Mouse (Mus musculus) left cerebral cortex, postnatal 36 days (tissue): ENCODE data around the gene Rasgrf2. TPM values are rescaled to one million over a fixed set of nuclear protein-coding genes. Genes with fewer than 3 reads are reported as not detected.
"Not testable (repeated sequence)": the region's sequence is repeated elsewhere in the genome, so short reads cannot be mapped to it uniquely, and the experiment has no call there.

Source experiments
- DNase-seq, 2 experiments: peaks; one replicate each; pipeline ENCODE4 v3.0.0; 2021 to 2022; ENCODE audit warnings: low spot score in 2 of 2, mixed read lengths in 1 of 2
- intact Hi-C: fragments of 180-260 bp; cut with DNase I; formaldehyde crosslinking; loops from one replicate; pipeline ENCODE4 v1.15.1; 2025
- total RNA-seq, 2 experiments: library from RNA; stranded (reverse); gene quantifications; 2 replicates each; pipeline ENCODE4 v1.2.3; 2021

The Rasgrf2 gene
- 100 to 1,000 TPM; 197 to 230 TPM for total RNA-seq

DNA sequence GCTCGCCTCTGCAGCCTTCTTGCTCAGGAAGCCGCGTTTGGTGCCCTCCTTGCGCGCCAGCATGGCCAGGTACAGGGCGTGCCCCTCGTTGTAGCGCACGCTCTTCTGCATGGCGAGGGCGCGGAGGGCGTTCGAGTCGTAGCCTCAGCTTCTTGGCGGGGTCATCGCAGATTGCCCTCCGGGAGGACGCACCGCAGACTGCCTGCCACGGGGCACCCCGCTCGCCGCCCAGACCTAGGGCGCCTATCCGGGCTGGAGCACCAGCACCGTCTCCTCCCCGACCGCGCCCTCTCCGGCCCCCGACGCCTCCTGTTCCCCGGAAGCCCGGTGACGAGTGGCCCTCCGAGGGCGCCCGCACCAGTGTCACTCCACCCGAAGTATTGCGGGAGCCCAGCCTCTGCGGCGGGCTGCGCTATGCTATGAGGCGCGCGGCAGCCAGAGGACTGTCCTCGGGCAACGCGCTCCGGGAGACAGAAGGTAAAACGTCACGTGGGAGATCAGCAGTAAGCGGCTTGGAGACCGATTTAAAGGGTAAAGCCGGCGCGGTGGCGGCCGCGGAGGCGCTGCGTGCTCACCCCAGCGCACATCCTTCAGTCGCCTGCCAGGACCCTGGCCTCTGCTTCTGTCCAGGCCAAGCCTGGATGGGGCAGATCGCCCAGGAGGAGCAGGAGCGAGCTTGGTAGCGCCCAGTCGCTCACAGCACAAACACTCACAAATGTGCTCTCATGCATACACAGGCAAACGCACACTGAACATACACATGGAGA is at the start of gene Rasgrf2:
Rasgrf2 (minus strand) TSS at position 273 of the 767 bp plus-strand sequence.
- peak; percentile 72 to 79 for DNase-seq
- intact Hi-C loops: loop anchor here (5.0 to 10.0 kb wide), 3 partner anchors 74 to 214 kb away; no protein-coding TSS in a partner anchor

DNA sequence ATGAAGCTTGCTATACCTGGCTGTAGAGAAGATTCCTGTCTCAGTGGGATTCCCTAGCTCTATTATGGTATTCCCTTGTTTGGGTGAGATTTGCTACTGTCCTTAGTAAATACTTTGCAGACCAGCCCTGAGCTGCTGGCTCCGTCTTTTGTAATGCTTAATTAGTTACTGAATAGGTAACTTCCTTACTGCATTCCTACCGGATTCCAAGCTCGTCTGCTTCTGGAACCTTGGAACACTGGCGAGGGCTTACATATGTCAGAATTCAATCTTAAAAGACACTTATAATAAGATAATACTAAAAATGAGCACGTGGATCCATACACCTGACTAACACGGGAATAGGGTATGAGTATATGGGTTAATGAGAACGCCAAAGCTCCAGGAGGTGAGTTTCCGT is 41.2 kb upstream of the Rasgrf2 start:
- intact Hi-C loops: not testable (repeated sequence)

DNA sequence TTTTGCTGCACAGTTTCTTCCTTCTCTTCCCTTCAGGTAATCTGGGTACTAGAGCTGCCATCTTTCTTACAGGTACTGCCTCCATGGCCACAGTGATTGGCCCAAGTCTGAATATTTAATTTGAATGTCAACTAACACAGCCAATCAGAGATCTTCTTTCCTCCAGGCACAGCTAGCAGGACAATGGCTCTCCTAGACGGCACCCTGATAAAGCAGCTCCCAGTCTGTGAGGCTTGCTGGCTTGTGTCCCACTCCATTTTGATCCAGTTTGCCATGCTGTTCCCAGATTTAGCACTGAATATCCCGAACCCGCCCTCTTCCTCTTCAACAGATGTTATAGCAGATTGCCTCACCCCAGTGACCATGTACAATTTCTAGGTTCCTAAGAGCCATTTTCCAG is 19.1 kb upstream of the Rasgrf2 start:
- intact Hi-C loops: no loop called here
- DNase-seq: no peak

More for the DNA sequence above, 41.2 kb upstream of the Rasgrf2 start:
- not testable (repeated sequence) for DNase-seq

DNA sequence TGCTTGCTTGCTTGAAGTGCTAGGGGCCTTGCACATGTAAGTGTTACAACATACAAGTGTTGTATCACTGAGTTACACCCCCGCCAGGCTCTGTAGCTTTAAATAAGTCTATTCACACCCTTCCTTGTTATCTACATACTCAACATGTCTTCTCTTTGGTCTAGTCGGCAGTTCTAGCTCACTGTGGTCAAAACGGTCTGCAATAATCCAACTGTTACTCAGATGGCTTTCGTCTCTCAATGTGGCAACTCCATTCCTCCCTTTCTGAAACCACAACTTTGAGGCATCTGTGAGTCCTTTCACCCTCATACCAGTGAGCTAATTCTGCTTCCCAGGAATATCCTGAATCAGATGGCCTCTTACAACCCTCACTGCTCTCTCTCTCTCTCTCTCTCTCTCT is 17.4 kb upstream of the Rasgrf2 start:
- DNase-seq: no peak
- intact Hi-C loops: no loop called here

DNA sequence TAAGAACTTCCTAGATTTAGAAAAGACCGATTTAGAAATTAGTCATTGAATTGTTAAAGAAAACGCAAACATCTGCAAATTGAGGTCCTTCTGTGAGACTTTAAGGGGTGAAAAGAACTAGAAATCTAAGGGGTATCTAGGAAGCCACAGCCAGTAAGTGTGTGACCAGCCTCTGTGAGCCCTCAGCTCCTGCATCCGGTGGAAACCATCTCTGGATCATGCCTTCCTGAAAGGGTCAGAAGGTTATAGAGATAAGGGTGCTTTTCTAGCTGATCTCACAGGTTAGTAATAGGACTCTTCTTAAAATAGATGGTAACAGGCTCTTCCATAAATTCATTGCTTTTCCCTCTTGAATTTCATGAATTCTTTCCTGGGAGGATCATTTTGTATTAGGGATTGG is 3.3 kb upstream of the Rasgrf2 start:
- intact Hi-C loops: loop anchor here (5.0 to 10.0 kb wide), 3 partner anchors 77 to 217 kb away; no protein-coding TSS in a partner anchor
- no peak for DNase-seq

DNA sequence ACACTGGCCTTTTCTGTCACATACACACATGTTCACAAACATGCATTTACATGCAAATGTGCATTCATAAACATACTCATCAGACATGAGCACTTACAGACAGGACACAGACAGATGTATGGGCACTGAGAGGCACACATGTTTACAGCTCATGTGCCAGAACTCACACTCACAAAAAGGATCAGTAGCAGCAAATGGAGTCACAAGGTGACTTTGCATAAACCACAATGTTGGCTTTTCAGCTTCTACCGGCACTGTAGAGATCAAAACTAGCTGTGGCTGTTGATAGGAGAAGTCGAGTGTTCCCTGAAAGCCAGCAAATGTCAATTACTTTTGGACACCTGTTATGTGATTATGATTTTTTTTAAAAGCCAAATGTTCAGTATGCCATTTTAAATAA is 1.1 kb upstream of the Rasgrf2 start:
- DNase-seq: no peak
- intact Hi-C loops: loop anchor here (5.0 to 10.0 kb wide), 3 partner anchors 75 to 215 kb away; no protein-coding TSS in a partner anchor

DNA sequence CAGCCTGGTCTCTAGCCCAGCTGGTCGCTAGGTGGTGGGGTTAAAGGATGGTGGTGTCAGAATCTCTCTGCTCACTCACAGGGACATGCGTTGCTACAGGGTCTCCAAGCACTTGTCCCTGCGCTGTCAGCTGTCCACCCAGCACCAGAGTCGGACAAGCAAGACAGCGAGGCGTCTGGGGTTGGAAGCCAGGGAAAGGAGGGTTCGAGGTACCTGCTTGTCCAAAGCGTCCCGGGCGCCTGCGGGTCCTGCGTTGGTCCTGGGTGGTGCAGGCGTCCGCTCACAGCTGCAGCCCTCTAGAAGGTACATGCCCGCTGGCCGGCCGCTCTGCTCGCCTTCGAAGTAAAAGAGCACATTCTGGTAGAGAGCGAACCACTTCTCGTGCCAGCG is 467 bp downstream of the Rasgrf2 start:
- peak; percentile 37 to 49 for DNase-seq
- intact Hi-C loops: loop anchor here (5.0 to 10.0 kb wide), 3 partner anchors 74 to 214 kb away; no protein-coding TSS in a partner anchor

DNA sequence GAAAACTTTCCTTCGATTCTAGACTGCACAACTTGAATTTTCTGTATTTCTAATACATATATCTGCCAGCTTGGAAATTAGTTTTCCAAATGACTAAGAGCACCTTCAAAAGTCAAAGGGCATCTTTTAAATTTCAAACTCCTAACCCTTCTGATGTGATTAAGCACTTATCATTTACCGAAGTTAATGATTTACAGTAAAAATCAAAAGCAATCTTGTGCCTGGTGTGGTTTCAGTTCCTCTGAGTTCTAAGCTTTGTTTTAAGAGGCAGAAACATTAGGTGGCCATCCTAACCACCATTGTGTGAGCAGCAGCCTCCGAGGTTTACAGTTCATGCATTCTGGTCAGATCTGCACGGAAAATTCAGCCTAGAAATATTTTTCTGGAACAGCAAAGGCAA is 1.6 kb downstream of the Rasgrf2 start:
- intact Hi-C loops: loop anchor here (5.0 to 10.0 kb wide), 3 partner anchors 73 to 213 kb away; no protein-coding TSS in a partner anchor
- DNase-seq: no peak

DNA sequence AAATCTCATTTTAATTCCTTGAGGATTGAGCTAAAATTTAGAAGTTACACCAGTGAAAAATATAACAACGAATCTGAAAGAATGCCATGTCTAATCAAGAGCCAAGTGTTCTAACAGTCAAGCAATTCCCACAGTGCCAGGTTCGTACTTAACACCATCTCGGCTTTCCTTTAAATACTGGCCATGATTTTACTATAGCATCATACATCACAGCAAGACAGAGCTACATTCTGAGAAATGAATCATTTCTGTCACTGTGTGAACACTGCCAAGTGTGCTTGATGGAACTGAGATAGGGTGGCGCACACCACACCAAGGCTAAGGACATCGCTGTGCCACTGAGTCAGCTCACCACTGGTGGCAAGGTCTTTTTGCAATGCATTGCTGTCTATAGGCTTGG is 5.6 kb downstream of the Rasgrf2 start:
- peak in 1 of 2 experiments; percentile 26 for DNase-seq
- intact Hi-C loops: no loop called here

DNA sequence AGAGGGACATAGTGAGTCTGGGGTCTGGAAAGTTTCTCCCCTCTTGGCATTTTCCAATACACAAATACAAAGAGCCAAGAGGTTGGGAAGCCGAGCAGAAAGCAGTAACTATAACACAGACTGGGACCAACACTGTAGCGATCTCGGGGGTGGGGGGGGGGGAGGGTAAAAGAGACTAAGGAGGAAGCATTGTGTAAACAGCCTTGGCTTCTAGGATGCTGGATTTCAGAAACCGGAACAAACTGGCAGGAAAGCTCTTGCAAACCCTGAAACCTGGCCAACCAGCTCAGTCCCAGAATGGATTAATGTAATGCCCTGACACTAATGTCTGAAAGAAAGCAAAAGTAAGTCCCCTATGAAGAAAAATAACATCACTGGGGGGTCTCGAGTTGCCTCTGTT is 11.8 kb downstream of the Rasgrf2 start:
- intact Hi-C loops: no loop called here
- no peak for DNase-seq

DNA sequence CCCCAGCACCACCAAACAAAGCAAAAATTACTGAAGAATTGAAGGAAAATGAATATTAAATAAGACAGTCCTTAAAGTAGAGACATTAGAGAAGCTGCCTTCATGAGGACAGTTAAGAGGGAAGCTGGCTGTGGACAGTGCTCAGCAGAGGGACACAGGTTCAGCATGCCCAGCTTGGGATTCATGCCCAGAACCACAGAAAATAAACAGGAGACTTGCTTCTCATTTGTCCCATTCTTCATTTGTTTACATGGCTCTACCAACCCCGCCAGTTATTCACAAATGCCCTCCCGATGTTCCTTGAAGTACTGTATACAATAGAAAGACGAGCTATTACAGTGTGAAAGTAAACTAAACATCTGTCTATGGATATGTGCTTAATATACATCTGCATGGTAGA is 17.4 kb downstream of the Rasgrf2 start:
- DNase-seq: no peak
- intact Hi-C loops: no loop called here

DNA sequence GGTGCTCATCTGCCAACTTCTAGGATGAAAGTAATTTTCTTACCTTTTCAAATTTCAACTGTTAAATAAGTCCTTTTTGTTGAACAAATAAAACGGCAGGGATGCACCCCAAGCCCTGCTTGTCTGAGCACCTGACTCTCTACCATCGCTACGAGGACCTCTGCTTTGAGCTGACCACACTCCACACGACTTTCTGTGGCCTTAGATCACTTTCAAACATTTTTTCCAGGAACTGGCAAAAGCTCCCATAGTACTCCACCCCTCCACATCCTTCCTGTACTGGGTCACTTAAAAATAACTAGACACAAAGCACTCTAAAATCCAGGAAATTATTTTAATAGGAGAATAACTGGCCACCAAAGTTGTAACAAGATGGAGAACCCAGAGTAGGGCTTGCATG is 23.2 kb downstream of the Rasgrf2 start:
- DNase-seq: no peak
- intact Hi-C loops: no loop called here

DNA sequence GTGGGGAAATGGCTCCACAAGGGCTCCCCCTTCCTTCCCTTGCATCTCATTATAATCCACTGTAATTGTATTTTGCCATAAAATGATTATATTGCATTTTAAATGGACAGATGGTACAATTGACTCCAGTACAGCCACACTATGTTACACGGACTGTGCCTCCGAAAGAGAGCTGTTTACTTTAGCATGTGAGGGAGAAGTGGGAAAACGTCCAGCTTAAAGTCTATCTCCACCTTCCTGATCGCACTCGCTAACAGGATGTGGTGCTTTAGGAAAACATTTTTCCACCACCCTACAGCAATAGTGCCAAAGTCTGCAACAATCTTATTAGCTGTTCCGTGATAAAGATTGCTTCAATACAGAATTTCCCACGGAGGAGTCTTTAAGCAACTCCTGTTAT is 27.2 kb downstream of the Rasgrf2 start:
- intact Hi-C loops: no loop called here
- DNase-seq: no peak

DNA sequence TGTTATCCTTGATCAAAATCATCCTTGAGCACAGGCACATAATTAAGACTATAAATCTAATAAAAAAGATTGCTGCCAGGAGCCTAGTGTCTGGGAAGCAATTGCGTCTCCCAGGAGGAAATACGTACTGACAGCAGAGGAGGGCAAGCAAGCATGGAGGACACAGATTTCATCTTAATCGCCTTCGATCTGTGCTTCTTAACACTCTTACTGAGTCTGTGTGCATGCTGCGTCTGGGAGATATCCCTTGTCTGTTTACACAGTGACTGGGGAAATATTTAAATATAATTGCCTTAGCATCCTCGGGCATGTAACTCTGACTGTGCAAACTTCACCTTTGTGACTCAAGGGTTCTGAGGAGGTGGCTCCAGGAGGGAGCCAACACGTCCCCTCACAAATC is 33.0 kb downstream of the Rasgrf2 start:
- intact Hi-C loops: no loop called here
- no peak for DNase-seq

DNA sequence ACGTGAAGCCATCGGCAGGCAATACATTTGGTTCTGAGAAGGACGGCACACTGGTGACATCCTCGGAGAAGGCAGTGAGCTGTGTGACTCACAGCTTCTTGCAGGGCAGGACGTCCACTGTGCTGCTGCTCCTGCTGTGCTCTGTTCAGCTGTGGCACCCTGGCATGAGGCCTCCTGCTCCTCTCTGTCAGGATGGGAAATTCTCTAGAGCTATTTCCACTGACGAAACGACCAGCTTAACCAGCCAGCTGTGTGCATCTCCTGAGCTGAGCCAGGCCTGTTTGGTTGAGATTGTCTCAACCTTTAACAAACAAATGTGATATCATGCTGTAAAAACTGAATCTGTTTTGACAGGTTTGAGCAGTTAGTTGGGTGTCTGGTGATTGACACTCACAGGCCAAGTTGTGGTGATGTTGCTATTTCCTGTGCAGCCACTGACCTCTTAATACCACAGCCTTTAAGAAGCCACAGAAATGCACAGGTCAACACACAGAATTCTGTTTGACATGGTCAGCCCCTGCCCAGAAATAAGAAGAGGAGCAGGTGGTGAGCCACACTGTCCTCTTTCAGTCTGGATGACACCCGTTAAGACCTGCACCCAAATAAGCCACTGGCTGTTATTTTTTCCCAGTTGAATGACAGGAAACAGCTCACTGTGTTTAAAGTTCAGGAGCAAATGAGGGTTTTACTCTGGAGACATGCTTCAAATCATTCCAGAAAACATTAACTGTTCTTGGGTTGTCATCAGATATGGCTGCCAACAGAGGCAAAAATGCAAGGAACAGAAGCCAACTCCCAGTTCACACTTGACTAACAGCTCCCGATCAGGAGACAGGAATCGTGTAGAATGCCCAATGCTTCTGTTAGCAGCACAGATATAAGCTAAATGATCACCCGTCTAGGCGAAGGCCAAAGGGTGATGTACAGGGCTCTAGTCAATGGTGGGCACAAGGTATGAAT is 36.0 kb downstream of the Rasgrf2 start:
- intact Hi-C loops: no loop called here
- DNase-seq: no peak

DNA sequence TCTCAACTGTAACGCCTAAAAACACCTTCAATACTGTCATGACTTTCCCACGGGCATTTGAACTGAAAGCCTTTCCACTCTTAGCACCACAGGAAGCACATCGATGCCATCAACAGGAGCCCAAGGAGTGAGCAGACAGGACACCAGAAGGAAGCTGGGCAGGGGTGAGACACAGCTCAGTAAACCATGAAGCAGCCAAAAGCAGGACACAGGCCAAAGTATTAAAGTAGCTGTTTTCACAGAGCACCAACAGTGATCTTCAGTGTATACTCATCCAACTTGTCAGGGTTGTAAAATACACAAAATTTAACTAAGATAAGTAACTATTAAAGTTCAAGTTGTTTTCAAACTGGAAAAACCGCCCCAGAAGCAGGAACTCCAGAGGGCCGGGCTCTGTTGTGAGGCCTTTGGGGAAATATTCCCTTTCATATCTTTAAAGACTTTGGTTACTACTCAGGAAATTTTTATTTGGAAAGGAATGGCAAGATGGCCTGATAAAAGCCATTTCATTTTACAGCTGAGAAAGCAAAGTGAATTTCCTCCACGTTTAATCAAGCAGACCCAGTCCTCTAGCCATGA is 37.7 kb downstream of the Rasgrf2 start:
- DNase-seq: no peak
- intact Hi-C loops: no loop called here

DNA sequence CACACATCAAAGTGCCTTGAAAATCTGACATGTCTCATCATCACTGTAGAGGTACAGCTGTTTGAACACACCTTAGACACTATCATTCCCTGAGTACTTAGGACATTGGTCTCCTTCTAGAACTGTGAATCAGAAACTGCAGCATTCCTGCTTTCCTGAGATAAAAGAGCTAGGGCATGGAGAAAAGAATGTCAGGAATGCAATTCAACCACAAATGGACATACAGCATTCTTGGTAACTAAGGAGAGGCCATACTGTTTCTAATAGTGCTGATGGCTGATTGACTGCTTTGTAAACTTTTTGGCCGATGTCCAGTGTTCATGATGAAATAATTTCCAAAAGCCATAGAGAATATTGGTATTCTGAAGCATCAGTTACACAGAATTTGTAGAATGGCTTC is 58.3 kb downstream of the Rasgrf2 start:
- no peak for DNase-seq
- intact Hi-C loops: no loop called here

DNA sequence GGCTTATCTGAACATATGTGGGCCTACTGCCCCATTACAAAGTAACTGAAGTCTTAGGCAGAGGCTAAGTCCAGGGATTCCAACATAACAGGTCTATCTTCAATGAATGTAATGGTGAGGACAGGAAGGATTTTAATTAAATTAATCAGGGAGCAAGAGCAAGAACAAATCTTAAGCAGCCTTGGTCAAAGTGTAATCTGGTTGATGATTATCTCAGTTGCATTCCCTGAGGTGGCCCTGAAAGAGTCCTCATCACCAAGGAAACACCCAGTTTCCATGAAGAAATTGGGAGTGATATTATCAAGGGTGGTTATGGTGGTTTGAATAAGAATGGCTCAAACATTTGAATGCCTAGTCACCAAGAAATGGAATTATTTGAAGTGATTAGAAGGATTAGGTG is 62.8 kb downstream of the Rasgrf2 start:
- DNase-seq: no peak
- intact Hi-C loops: no loop called here

DNA sequence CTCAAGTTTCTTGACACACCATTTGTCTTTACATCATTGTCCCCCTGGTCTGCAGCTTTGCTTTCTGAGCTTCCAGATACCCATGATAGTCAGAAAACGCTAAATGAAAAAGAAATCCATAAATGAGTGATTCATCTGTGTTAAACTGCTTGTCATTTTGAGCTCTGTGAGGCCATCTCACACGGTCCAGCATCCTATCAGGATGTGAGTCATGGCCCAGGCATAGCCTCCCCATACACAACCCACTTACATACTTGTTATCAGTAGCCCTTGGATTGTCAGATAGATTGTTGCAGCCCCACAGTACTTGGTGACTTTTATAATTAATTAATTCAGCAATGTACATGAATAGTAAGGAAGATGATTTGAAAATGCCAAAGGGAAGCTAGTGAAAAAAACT is 63.6 kb downstream of the Rasgrf2 start:
- DNase-seq: no peak

DNA sequence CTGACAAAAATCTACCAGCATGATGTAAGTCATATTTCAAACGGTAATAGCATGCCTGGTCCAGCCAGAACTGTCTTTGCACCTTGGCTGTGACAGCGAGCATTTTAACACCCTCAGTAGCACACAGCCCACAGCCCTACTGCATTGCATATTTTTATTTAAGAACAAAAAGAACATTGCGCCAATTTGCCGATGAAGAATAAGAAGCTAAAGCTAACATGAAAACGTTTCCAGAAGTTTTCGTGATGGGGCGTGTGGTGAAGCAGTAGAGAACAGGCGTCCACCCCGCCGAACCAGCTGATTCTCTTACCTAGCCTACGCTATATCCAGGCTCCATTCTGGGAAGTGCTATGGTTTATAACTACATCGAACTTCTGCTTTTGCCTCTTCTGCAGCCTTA is 77.7 kb downstream of the Rasgrf2 start:
- intact Hi-C loops: no loop called here
- DNase-seq: peak; percentile 49 to 64

More for the DNA sequence above, 63.6 kb downstream of the Rasgrf2 start:
- intact Hi-C loops: no loop called here
